Mouse (Mus musculus) ovary, postnatal 10 days (tissue): ENCODE data around the gene Kncn.

Experiments
- DNase-seq: peaks from one replicate; pipeline ENCODE4 v3.0.0; 2022; ENCODE audit warnings: low spot score

The Kncn gene

DNA sequence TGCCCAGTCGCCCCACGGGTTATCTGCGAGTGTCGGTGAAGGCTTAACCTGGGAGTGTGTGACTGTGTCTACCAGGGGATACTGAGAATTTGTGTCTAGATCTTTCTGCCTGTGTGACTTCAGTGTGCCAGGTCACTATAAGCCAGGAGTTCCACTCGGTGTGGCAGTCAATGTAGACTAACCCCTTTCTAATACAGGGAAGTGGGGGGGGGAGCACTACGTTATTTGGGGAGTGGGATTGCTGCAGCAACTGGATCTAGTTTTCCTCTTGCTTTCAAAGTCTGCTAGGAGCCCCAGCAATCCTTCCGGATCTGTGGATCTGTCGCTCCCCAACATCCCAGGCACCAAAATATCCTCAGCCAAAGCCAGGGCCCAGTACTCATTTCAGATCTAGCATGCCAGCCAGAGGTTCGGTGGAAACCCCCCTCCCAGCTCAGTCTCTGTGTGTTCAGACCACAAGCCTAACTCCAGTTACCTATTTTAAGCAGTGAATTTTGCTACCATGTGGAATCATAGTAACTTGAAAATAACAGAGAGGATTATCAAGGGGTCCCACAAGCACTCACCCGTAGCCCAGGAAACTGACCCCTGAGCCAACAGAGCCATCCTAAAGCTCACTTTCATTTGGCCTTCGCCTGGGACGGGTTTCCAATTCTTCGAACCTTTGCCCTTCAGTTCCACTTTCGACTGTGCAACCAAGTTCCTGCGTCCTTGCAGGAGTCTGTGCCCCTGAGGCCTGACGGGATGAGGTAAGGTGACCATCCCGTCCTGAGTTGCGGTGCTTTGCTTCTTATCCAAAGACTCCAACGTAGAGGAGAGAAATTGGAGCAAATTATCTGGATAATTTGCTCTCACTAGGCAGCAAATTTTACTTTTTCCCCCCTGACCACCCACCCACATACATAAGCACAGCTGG, 53.1 kb downstream of the Kncn start:
- DNase-seq: no peak

- peak; percentile 17 for DNase-seq
Measured at GRCm38 (mm10) chr4:115938276-115939160, 54.3 kb downstream of the Kncn start.
